ENCODE assay signal across 12 mouse cellular contexts in genomic region chr1:126024518-126024917, GRCm38 (mm10).
DNase-seq lines count a peak whose midpoint lies in the region; ATAC-seq and TF ChIP-seq lines count a peak whose summit lies in the region.
"Had no signal": no experiment of that assay in that cellular context is flagged by ENCODE, and none has a peak within 500 bp of the region (broad histone marks: within the 10 kb centered on the region; RNA-seq: fewer than 3 reads in every experiment).

No protein-coding gene starts in this region.

- no peak overlapping the region for H3K4me2 ChIP-seq in neural tube, embryonic 15.5 days

- peak; percentile 15 for DNase-seq in cerebellum, adult 9-10 months
- DNase-seq in kidney, postnatal 14 days, result peak; percentile 4
- no peak for DNase-seq in kidney, adult 2 months
- peak; percentile 15 to 39 for DNase-seq in frontal cortex, postnatal 14 days (ENCODE audit: low spot score in 2 of 2)
- no peak for DNase-seq in heart, embryonic 10.5 days (ENCODE audit: low spot score)
- DNase-seq in adrenal gland, postnatal 4 days (ENCODE audit: low spot score in 2 of 2), result no peak
- DNase-seq: adrenal gland, postnatal 25 days; gastrocnemius, postnatal 14 days; heart, postnatal 36 days; lung, postnatal 36 days had no signal

- H3K36me3 ChIP-seq in kidney, adult 2 months (ENCODE audit: control insufficient read depth, insufficient read depth, low read length), result no peaks in the 10 kb centered on the region
- peaks cover 9% of the 10 kb centered on the region; the same call in 1 of the 2 replicates for H3K36me3 ChIP-seq in neural tube, embryonic 15.5 days
- no peaks in the 10 kb centered on the region for H3K36me3 ChIP-seq in heart, embryonic 10.5 days

- H3K4me3 ChIP-seq in kidney, adult 2 months (ENCODE audit: insufficient read depth, low read depth, low read length), result no peak overlapping the region
- H3K4me3 ChIP-seq in neural tube, embryonic 15.5 days (replicated peaks), result no peak overlapping the region
- no peak overlapping the region for H3K4me3 ChIP-seq in heart, embryonic 10.5 days

- H3K4me1 ChIP-seq in kidney, adult 2 months (ENCODE audit: control insufficient read depth, insufficient read depth, low read length), result no peaks in the 10 kb centered on the region
- H3K4me1 ChIP-seq in neural tube, embryonic 15.5 days, result peaks cover 3% of the 10 kb centered on the region; the same call in 1 of the 2 replicates
- no peaks in the 10 kb centered on the region for H3K4me1 ChIP-seq in heart, embryonic 10.5 days

- H3K9me3 ChIP-seq in neural tube, embryonic 15.5 days (replicated peaks), result no peaks in the 10 kb centered on the region
- H3K9me3 ChIP-seq in heart, embryonic 10.5 days, result no peaks in the 10 kb centered on the region

- H3K27ac ChIP-seq in kidney, adult 2 months (ENCODE audit: insufficient read depth, low read depth, low read length), result no peak overlapping the region
- peak overlapping the region; percentile 48; the same call in 1 of the 2 replicates for H3K27ac ChIP-seq in neural tube, embryonic 15.5 days (replicated peaks)
- H3K27ac ChIP-seq in heart, embryonic 10.5 days, result no peak overlapping the region

- 68% methylated on average over 6 of the region's 6 CpGs for WGBS in kidney, adult 2 months
- 64% methylated on average over 6 of the region's 6 CpGs for WGBS in neural tube, embryonic 15.5 days
- WGBS in heart, embryonic 10.5 days, result 81% methylated on average over 6 of the region's 6 CpGs

- TF ChIP-seq POLR2A in kidney, adult 2 months (IDR thresholded peaks at IDR 0.05; ENCODE audit: low read depth, low read length), result no peak

- no peaks in the 10 kb centered on the region for H3K27me3 ChIP-seq in kidney, adult 2 months (replicated peaks; ENCODE audit: control insufficient read depth, insufficient read depth, low read length)
- H3K27me3 ChIP-seq in neural tube, embryonic 15.5 days (replicated peaks), result no peaks in the 10 kb centered on the region
- H3K27me3 ChIP-seq in heart, embryonic 10.5 days (ENCODE audit: insufficient read depth, poor library complexity, severe bottlenecking), result no peaks in the 10 kb centered on the region

- H3K9ac ChIP-seq in neural tube, embryonic 15.5 days (replicated peaks), result no peak overlapping the region

- TF ChIP-seq CTCF in kidney, adult 2 months (conservative IDR thresholded peaks at IDR 0.05; ENCODE audit: insufficient read depth, insufficient read length, low read depth, low read length), result no peak

- ATAC-seq in cerebellum, adult (ENCODE audit: insufficient number of reproducible peaks, low FRiP score, low TSS enrichment), result no peak
- peak; percentile 28; the same call in 1 of the 2 replicates for ATAC-seq in neural tube, embryonic 15.5 days (ENCODE audit: low FRiP score)

Comparison
In these comparisons a context has a peak if more than half of its experiments do, and no peak if none do; other contexts are left out.
1. DNase-seq: peak in cerebellum, adult 9-10 months (single experiment), kidney, postnatal 14 days (single experiment) and frontal cortex, postnatal 14 days (2 of 2); none in kidney, adult 2 months (single experiment), heart, embryonic 10.5 days (single experiment) and adrenal gland, postnatal 4 days (0 of 2).